Comparison of ENCODE assay signal across 8 mouse cellular contexts in the genomic region with DNA sequence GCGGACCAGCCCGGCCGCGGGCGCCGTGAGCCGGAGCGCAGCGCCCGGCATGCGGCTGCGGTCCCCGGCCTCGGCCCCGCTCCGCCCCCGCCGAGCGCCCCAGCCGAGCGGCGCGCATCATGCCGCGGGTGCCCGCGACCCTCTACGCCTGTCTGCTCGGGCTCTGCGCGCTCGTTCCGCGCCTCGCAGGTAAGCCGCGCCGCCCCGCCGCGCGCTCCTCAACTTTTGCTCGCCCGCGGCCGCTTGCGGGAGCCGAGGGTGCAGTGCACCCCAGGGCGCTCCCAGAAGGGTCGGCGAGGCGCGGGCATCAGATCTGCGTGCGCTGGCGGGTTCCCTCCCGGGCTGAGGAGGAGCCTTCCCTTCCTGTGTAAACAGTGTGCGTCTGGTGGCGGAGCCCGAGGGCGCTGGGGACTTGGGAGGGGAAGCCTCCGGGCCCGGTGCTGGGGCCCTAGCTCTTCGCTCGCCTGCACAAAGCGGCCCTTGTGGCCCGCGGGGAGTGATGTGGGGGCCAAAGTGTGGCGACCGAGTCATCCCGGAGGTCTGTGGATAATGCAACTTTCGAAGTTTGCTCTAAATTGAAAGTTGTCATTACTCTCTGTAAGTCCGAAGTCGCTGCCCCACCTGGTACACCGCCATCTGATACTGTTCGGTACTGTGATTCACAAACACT. TPM values are rescaled to one million over a fixed set of nuclear protein-coding genes. Genes with fewer than 3 reads are reported as not detected.
A peak's percentile ranks its signal among the peaks of the same experiment; 100 is the strongest.
DNase-seq lines count a peak whose midpoint lies in the region; ATAC-seq lines count a peak whose summit lies in the region.
"Had no signal": no experiment of that assay in that cellular context is flagged by ENCODE, and none has a peak within 500 bp of the region (broad histone marks: within the 10 kb centered on the region; RNA-seq: fewer than 3 reads in every experiment).

No protein-coding gene starts in this region.

- intact Hi-C loops in heart, postnatal 25 days (cut with DNase I): loop anchor here (2.0 kb wide), 1 partner anchor 59 kb away; no protein-coding TSS in a partner anchor

- peak; percentile 31; the same call in 1 of the 2 replicates for ATAC-seq in forebrain, embryonic 11.5 days (replicated peaks; ENCODE audit: low FRiP score)

- peak overlapping the region; percentile 66 for H3K9ac ChIP-seq in forebrain, embryonic 11.5 days (ENCODE audit: low read length)

- H3K9me3 ChIP-seq in forebrain, embryonic 11.5 days (ENCODE audit: control insufficient read depth, low read length): no peaks in the 10 kb centered on the region

- peak overlapping the region; percentile 75 for H3K4me3 ChIP-seq in forebrain, embryonic 11.5 days (ENCODE audit: low read depth, low read length)

- WGBS in forebrain, embryonic 11.5 days: under 1% methylated on average over 70 of the region's 76 CpGs

- H3K4me2 ChIP-seq in forebrain, embryonic 11.5 days (ENCODE audit: low read depth, low read length, severe bottlenecking): peak overlapping the region; percentile 100

- peak; percentile 54 for DNase-seq in NIH3T3 (ENCODE audit: low read depth)
- peak; percentile 26 to 30 for DNase-seq in adrenal gland, postnatal 4 days (ENCODE audit: low spot score in 2 of 2)
- peak; percentile 78 for DNase-seq in forebrain, embryonic 11.5 days (ENCODE audit: low spot score)
- DNase-seq in heart, postnatal 25 days (ENCODE audit: low spot score): peak; percentile 31
- peak; percentile 66 to 76 for DNase-seq in kidney, postnatal 4 days
- peak; percentile 71 for DNase-seq in lung, postnatal 4 days
- DNase-seq in spleen, postnatal 36 days (ENCODE audit: low spot score in 2 of 2): peak; percentile 8 to 13

- H3K27ac ChIP-seq in forebrain, embryonic 11.5 days (ENCODE audit: low read depth, low read length): no peak overlapping the region

- peaks cover 12% of the 10 kb centered on the region for H3K4me1 ChIP-seq in forebrain, embryonic 11.5 days (replicated peaks; ENCODE audit: control insufficient read depth, insufficient read depth, low read length)

- H3K36me3 ChIP-seq in forebrain, embryonic 11.5 days (ENCODE audit: control insufficient read depth, insufficient read depth, low read length): no peaks in the 10 kb centered on the region

- H3K27me3 ChIP-seq in forebrain, embryonic 11.5 days (ENCODE audit: control insufficient read depth, insufficient read depth, low read length): peaks cover 24% of the 10 kb centered on the region

RNA-seq across cellular contexts. Expression of a gene that starts 0.5 kb away (rescaled TPM):
- total RNA-seq in adrenal gland, postnatal 4 days (2021): 100 to 1,000 TPM; 173 to 175 TPM
- 28.2 and 31.5 TPM in 2 replicates for polyA plus RNA-seq in forebrain, embryonic 11.5 days (2014; fragmentation: Nextera tagmentation; extraction: Ambion mirVana)
- total RNA-seq in heart, postnatal 25 days (2021): 10 to 100 TPM; 73.9 to 80.2 TPM

RNA-seq across cellular contexts. Expression of a gene that starts 36.1 kb away (rescaled TPM):
- under 1 TPM; 0.14 TPM for total RNA-seq in adrenal gland, postnatal 4 days (2021)
- 0.07 TPM in 1 of 2 replicates, not detected in the other for polyA plus RNA-seq in forebrain, embryonic 11.5 days (2014; fragmentation: Nextera tagmentation; extraction: Ambion mirVana)
- total RNA-seq in heart, postnatal 25 days (2021): under 1 TPM in 1 of 2 experiments, not detected in 1; 0.10 TPM
- total RNA-seq: layer of hippocampus, adult 18-20 months had no signal

Comparison
In these comparisons a context has a peak if more than half of its experiments do, and no peak if none do; other contexts are left out.
1. DNase-seq: peak in every context shown above with its lines; median percentile 78 in forebrain, embryonic 11.5 days; 71 in kidney, postnatal 4 days; 71 in lung, postnatal 4 days; 54 in NIH3T3; 31 in heart, postnatal 25 days; 28 in adrenal gland, postnatal 4 days; 10 in spleen, postnatal 36 days.